Mouse (Mus musculus) E14TG2a.4 (cell line): ENCODE measurements around the gene Kcnh7.
"Not testable (repeated sequence)": the region's sequence is repeated elsewhere in the genome, so short reads cannot be mapped to it uniquely, and the experiment has no call there.

Source experiments
- H3K27me3 ChIP-seq: 2 replicates; pipeline ENCODE4 v1.6.1; 2014; ENCODE audit warnings: low read length, control low read depth; ENCODE audit not compliant: insufficient read depth
- H3K36me3 ChIP-seq: 2 replicates; pipeline ENCODE4 v1.6.1; 2014; ENCODE audit warnings: low read length, control low read depth; ENCODE audit not compliant: insufficient read depth
- H3K4me1 ChIP-seq: replicated peaks from 2 replicates; pipeline ENCODE4 v1.6.1; 2014; ENCODE audit warnings: low read depth, low read length, control low read depth
- H3K4me3 ChIP-seq: replicated peaks from 2 replicates; pipeline ENCODE4 v1.5.1; 2014; ENCODE audit warnings: mild to moderate bottlenecking, low read length
- H3K9me3 ChIP-seq: 2 replicates; pipeline ENCODE4 v1.6.1; 2014; ENCODE audit warnings: low read length, control low read depth
- CTCF ChIP-seq: conservative IDR thresholded peaks from 2 replicates; pipeline ENCODE4 v1.5.1; 2014; ENCODE audit warnings: low read length
- NANOG ChIP-seq: IDR thresholded peaks from 2 replicates; pipeline ENCODE4 v1.6.1; 2014; ENCODE audit warnings: borderline replicate concordance, low read length, mixed read lengths
- POU5F1 ChIP-seq: IDR thresholded peaks from 2 replicates; pipeline ENCODE4 v1.6.1; 2014; ENCODE audit warnings: low read length, borderline replicate concordance

The Kcnh7 gene

GRCm38 (mm10) chr2:62725946-62726345, 458.1 kb downstream of the Kcnh7 start:
- no peaks in the 10 kb centered on the region for H3K9me3 ChIP-seq
- no peaks in the 10 kb centered on the region for H3K36me3 ChIP-seq

DNA sequence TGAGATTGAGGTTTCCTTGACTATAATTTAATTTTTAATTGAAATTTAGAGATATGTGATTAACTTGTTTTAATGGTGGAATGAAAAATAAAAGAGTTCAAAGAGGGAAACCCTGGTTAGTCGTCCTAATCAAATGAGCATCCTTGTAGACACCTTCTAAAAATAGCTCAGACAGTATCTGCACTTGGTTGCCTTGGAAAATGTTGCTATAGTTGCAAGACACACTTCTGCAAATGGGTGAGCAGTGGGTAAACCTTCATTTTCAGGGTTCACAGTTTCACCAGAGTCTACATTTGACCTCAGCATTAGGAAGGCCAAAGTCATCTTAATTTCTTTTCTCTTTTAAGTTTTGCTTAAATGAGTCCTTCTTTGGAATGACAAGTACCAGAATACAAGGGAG, 465.7 kb downstream of the Kcnh7 start:
- Histone ChIP-seq H3K36me3 (no peaks in the 10 kb centered on the region), H3K27me3 (no peaks in the 10 kb centered on the region), H3K4me3 (no peak overlapping the region), H3K9me3 (peaks cover 9% of the 10 kb centered on the region), H3K4me1 (no peaks in the 10 kb centered on the region)
- TF ChIP-seq NANOG (no peak), CTCF (no peak), POU5F1 (no peak)

More at GRCm38 (mm10) chr2:62725946-62726345, 458.1 kb downstream of the Kcnh7 start:
- Histone ChIP-seq H3K27me3 (no peaks in the 10 kb centered on the region), H3K4me3 (no peak overlapping the region), H3K4me1 (no peaks in the 10 kb centered on the region)
- TF ChIP-seq CTCF (no peak), NANOG (no peak), POU5F1 (no peak)

GRCm38 (mm10) chr2:62717270-62717669, 466.8 kb downstream of the Kcnh7 start:
- Histone ChIP-seq H3K27me3 (no peaks in the 10 kb centered on the region), H3K36me3 (no peaks in the 10 kb centered on the region), H3K4me3 (no peak overlapping the region), H3K4me1 (no peaks in the 10 kb centered on the region), H3K9me3 (peaks cover 9% of the 10 kb centered on the region)
- no peak for TF ChIP-seq CTCF

DNA sequence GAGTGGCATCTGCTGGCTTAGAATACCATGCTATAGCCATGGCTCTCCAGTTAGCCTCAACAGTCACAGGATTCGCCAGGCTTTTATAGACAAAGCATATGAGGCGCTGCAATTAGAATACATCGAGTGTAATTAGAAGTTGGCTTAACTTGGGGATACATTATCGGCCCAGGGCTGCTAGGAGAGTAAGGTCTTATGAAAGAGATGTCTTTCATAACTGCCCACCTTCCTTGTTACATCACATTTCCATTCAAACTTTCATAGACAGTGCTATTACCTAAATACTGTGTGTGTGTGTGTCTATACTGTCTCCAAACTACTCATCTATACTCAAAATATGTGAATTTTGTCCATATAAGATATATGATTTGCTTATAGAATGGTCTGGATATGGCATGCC, 468.8 kb downstream of the Kcnh7 start:
- Histone ChIP-seq H3K27me3 (no peaks in the 10 kb centered on the region), H3K4me1 (no peaks in the 10 kb centered on the region), H3K36me3 (no peaks in the 10 kb centered on the region), H3K9me3 (peaks cover 9% of the 10 kb centered on the region), H3K4me3 (no peak overlapping the region)
- TF ChIP-seq CTCF (no peak), NANOG (no peak), POU5F1 (no peak)

- not testable (repeated sequence) for H3K4me1 ChIP-seq, H3K27me3 ChIP-seq, H3K4me3 ChIP-seq, H3K36me3 ChIP-seq, H3K9me3 ChIP-seq
Observed at GRCm38 (mm10) chr2:62714362-62714761, 469.7 kb downstream of the Kcnh7 start.

- H3K36me3 ChIP-seq = no peaks in the 10 kb centered on the region
- peaks cover 9% of the 10 kb centered on the region for H3K9me3 ChIP-seq
Observed at GRCm38 (mm10) chr2:62709633-62710032, 474.5 kb downstream of the Kcnh7 start.

DNA sequence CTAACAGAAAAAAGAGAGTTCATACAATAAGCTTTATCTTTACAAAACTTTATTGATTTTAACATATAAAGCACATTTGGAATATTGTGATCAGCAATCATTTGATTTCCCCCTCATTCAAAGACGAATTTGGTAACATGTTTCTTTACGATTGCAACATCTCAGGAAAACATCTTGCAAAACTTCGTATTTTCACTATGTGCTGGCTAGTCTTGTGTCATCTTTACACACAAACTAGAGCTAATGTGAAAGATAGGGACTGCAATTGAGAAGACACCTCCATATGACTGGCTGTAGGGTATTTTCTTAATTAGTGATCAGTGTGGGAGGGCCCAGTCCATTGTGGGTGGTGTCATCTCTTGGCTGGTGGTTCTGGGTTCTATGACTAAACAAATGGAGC, 477.8 kb downstream of the Kcnh7 start:
- Histone ChIP-seq H3K27me3 (no peaks in the 10 kb centered on the region), H3K4me3 (no peak overlapping the region), H3K36me3 (no peaks in the 10 kb centered on the region), H3K9me3 (no peaks in the 10 kb centered on the region), H3K4me1 (peaks cover 4% of the 10 kb centered on the region; the same call in 1 of the 2 replicates)
- TF ChIP-seq CTCF (no peak), NANOG (no peak), POU5F1 (no peak)

More at GRCm38 (mm10) chr2:62709633-62710032, 474.5 kb downstream of the Kcnh7 start:
- no peak overlapping the region for H3K4me3 ChIP-seq
- no peaks in the 10 kb centered on the region for H3K27me3 ChIP-seq
- peaks cover 4% of the 10 kb centered on the region; the same call in 1 of the 2 replicates for H3K4me1 ChIP-seq
- TF ChIP-seq NANOG (no peak), CTCF (no peak), POU5F1 (no peak)

DNA sequence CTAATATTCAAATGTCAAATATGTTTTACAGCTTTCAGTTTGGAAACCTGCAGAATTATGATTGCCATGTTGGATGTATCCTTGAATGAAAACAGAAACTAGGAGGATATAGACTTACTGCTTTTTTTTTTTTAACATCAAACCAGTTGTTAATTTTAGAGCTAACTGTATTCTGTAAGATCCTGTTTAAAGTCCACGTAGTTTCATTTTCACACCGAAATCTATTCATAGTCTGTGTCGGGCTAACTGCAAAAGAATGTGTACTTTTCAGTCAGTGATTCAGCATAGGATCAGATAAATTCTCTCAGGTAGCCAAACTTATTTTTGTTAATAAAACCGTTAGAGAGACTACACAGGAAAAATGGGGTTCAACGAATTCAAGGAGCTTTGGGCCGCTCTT, 498.2 kb downstream of the Kcnh7 start:
- TF ChIP-seq NANOG (no peak), CTCF (no peak), POU5F1 (no peak)
- no peaks in the 10 kb centered on the region for H3K9me3 ChIP-seq

GRCm38 (mm10) chr2:62684989-62685595, 499.0 kb downstream of the Kcnh7 start:
- Histone ChIP-seq H3K27me3 (no peaks in the 10 kb centered on the region), H3K4me3 (no peak overlapping the region), H3K9me3 (no peaks in the 10 kb centered on the region), H3K36me3 (peaks cover 4% of the 10 kb centered on the region; the same call in 1 of the 2 replicates), H3K4me1 (peaks cover 10% of the 10 kb centered on the region; the same call in 1 of the 2 replicates)
- no peak for TF ChIP-seq NANOG
- no peak for TF ChIP-seq CTCF
- TF ChIP-seq POU5F1 = no peak

More for the DNA sequence above, 498.2 kb downstream of the Kcnh7 start:
- peaks cover 4% of the 10 kb centered on the region; the same call in 1 of the 2 replicates for H3K36me3 ChIP-seq
- H3K4me3 ChIP-seq = no peak overlapping the region
- H3K27me3 ChIP-seq = no peaks in the 10 kb centered on the region
- H3K4me1 ChIP-seq = peaks cover 10% of the 10 kb centered on the region; the same call in 1 of the 2 replicates
